Mouse (Mus musculus) midbrain, embryonic 10.5 days (tissue): Measurements from ENCODE around the gene Zdhhc4. TPM values are rescaled to one million over a fixed set of nuclear protein-coding genes. Genes with fewer than 3 reads are reported as not detected.

Source experiments
- DNase-seq: peaks from one replicate; pipeline ENCODE4 v3.0.0-alpha.2; 2017; ENCODE audit warnings: low spot score
- H3K27ac ChIP-seq: fragments of 300-500 bp; sonication (generic); replicated peaks from 2 replicates; pipeline ENCODE4 v1.5.1; 2016; ENCODE audit warnings: mild to moderate bottlenecking
- H3K27me3 ChIP-seq: fragments of 300-500 bp; sonication (generic); 2 replicates; pipeline ENCODE4 v1.6.1; 2016; ENCODE audit warnings: low read depth, mild to moderate bottlenecking; ENCODE audit not compliant: poor library complexity, severe bottlenecking
- H3K36me3 ChIP-seq: fragments of 300-500 bp; sonication (generic); 2 replicates; pipeline ENCODE4 v1.6.1; 2016; ENCODE audit warnings: mild to moderate bottlenecking, moderate library complexity
- H3K4me1 ChIP-seq: fragments of 300-500 bp; sonication (generic); 2 replicates; pipeline ENCODE4 v1.6.1; 2016
- H3K4me3 ChIP-seq: fragments of 300-500 bp; sonication (generic); 2 replicates; pipeline ENCODE4 v1.5.1; 2016; ENCODE audit warnings: mild to moderate bottlenecking, moderate library complexity
- H3K9me3 ChIP-seq: fragments of 300-500 bp; sonication (generic); replicated peaks from 2 replicates; pipeline ENCODE4 v1.6.1; 2016; ENCODE audit warnings: mild to moderate bottlenecking
- WGBS: fragments of 180-500 bp; shearing (Covaris S2); methylation state at CpG from one replicate; pipeline ENCODE4 v1.1.7; 2016; 5-methylcytosine and 5-hydroxymethylcytosine counted together
- polyA plus RNA-seq: library from polyadenylated mRNA; unstranded; fragments of >200 nt; fragmentation: Nextera tagmentation; extraction: Ambion mirVana; gene quantifications from 2 replicates; pipeline ENCODE4 v1.2.1, GENCODE M21; 2016

Zdhhc4 gene
- polyA plus RNA-seq, 1 experiment from 2014 or later: 64.8 TPM

- Histone ChIP-seq H3K36me3 (peaks cover 11% of the 10 kb centered on the region), H3K4me1 (peaks cover 29% of the 10 kb centered on the region), H3K4me3 (peak overlapping the region; percentile 90), H3K9me3 (no peaks in the 10 kb centered on the region), H3K27ac (peak overlapping the region; percentile 97), H3K27me3 (no peaks in the 10 kb centered on the region)
- DNase-seq: no peak
- WGBS: 27% methylated on average over 8 of the region's 8 CpGs
Measured at GRCm38 (mm10) chr5:143268985-143269362, 60.1 kb downstream of the Zdhhc4 start.

- Histone ChIP-seq H3K27ac (no peak overlapping the region), H3K27me3 (no peaks in the 10 kb centered on the region), H3K4me3 (no peak overlapping the region), H3K4me1 (peaks cover 29% of the 10 kb centered on the region), H3K9me3 (no peaks in the 10 kb centered on the region), H3K36me3 (peaks cover 33% of the 10 kb centered on the region)
- no peak for DNase-seq
- WGBS: 80% methylated on average over 6 of the region's 6 CpGs
Measured at GRCm38 (mm10) chr5:143266794-143267193, 62.3 kb downstream of the Zdhhc4 start.

Other genes with a start within 250 kb of the Zdhhc4 start
- 39.8 and 46.5 TPM in 2 replicates for gene Rnf216, start 216.3 kb downstream of the Zdhhc4 start, polyA plus RNA-seq
- gene Olfr718-ps1, start 181.7 kb downstream of the Zdhhc4 start, polyA plus RNA-seq: 0.04 TPM in 1 of 2 replicates, not detected in the other
- 13.4 and 15.6 TPM in 2 replicates for gene Rbak, start 148.5 kb downstream of the Zdhhc4 start, polyA plus RNA-seq
- not detected in 2 replicates for gene Spdye4b, start 148.2 kb downstream of the Zdhhc4 start, polyA plus RNA-seq
- not detected in 2 replicates for gene Spdye4a, start 102.4 kb downstream of the Zdhhc4 start, polyA plus RNA-seq
- 20.8 and 21.3 TPM in 2 replicates for gene Zfp12, start 94.1 kb downstream of the Zdhhc4 start, polyA plus RNA-seq
- gene Zfp316, start 59.2 kb downstream of the Zdhhc4 start, polyA plus RNA-seq: 4.2 and 5.2 TPM in 2 replicates
- not detected in 2 replicates for gene Zfp853, start 35.6 kb downstream of the Zdhhc4 start, polyA plus RNA-seq
- gene E130309D02Rik, start 13.9 kb downstream of the Zdhhc4 start, polyA plus RNA-seq: 59.2 and 61.7 TPM in 2 replicates
- 0.05 and 0.14 TPM in 2 replicates for gene Grid2ip, start 28.1 kb upstream of the Zdhhc4 start, polyA plus RNA-seq
- gene Kdelr2, start 74.6 kb upstream of the Zdhhc4 start, polyA plus RNA-seq: 191 and 203 TPM in 2 replicates
- 15.0 and 15.2 TPM in 2 replicates for gene Daglb, start 135.3 kb upstream of the Zdhhc4 start, polyA plus RNA-seq
- gene Rac1, start 198.8 kb upstream of the Zdhhc4 start, polyA plus RNA-seq: 378 and 386 TPM in 2 replicates